ENCODE assay signal across 38 mouse cellular contexts in genomic region chr15:8460871-8461270, GRCm38 (mm10). TPM values are rescaled to one million over a fixed set of nuclear protein-coding genes. Genes with fewer than 3 reads are reported as not detected.
"Had no signal": no experiment of that assay in that cellular context is flagged by ENCODE, and none has a peak within 500 bp of the region (broad histone marks: within the 10 kb centered on the region; RNA-seq: fewer than 3 reads in every experiment).

No protein-coding gene starts in this region.

- H3K4me3 ChIP-seq: embryonic facial prominence, embryonic 10.5 days; embryonic facial prominence, embryonic 12.5 days; embryonic facial prominence, embryonic 13.5 days; embryonic facial prominence, embryonic 15.5 days; erythroblast, embryonic 14.5 days; forebrain, embryonic 10.5 days; forebrain, embryonic 12.5 days; forebrain, embryonic 13.5 days; forebrain, embryonic 15.5 days; gastrocnemius, adult 2 months; heart, adult 2 months had no signal

- H3K4me1 ChIP-seq: embryonic facial prominence, embryonic 10.5 days; embryonic facial prominence, embryonic 12.5 days; embryonic facial prominence, embryonic 13.5 days; embryonic facial prominence, embryonic 15.5 days; forebrain, embryonic 10.5 days; forebrain, embryonic 12.5 days; forebrain, embryonic 13.5 days; forebrain, embryonic 15.5 days had no signal

- H3K4me2 ChIP-seq: embryonic facial prominence, embryonic 12.5 days; embryonic facial prominence, embryonic 13.5 days; embryonic facial prominence, embryonic 15.5 days; forebrain, embryonic 12.5 days; forebrain, embryonic 13.5 days; forebrain, embryonic 15.5 days had no signal

- H3K9me3 ChIP-seq: embryonic facial prominence, embryonic 10.5 days; embryonic facial prominence, embryonic 12.5 days; embryonic facial prominence, embryonic 13.5 days; embryonic facial prominence, embryonic 15.5 days; forebrain, embryonic 10.5 days; forebrain, embryonic 12.5 days; forebrain, embryonic 13.5 days; forebrain, embryonic 15.5 days had no signal

- H3K27ac ChIP-seq: embryonic facial prominence, embryonic 10.5 days; embryonic facial prominence, embryonic 12.5 days; embryonic facial prominence, embryonic 13.5 days; embryonic facial prominence, embryonic 15.5 days; forebrain, embryonic 10.5 days; forebrain, embryonic 12.5 days; forebrain, embryonic 13.5 days; forebrain, embryonic 15.5 days; gastrocnemius, adult 2 months; heart, adult 2 months had no signal

- H3K9ac ChIP-seq: embryonic facial prominence, embryonic 12.5 days; embryonic facial prominence, embryonic 13.5 days; embryonic facial prominence, embryonic 15.5 days; forebrain, embryonic 12.5 days; forebrain, embryonic 13.5 days; forebrain, embryonic 15.5 days; forebrain, postnatal 0 days had no signal

- ATAC-seq: forebrain, embryonic 13.5 days; forebrain, embryonic 15.5 days; forebrain, embryonic 16.5 days; forebrain, postnatal 0 days had no signal

- DNase-seq: cerebellum, adult 2 months; cerebellum, adult 8-10 months; cerebellum, adult 9-10 months; cerebellum, adult 9-11 months; cerebellum, postnatal 10 days; cerebellum, postnatal 14 days; cerebellum, postnatal 25 days; cerebellum, postnatal 36 days; embryo, embryonic 11 days; forebrain, postnatal 0 days; gastrocnemius, adult 2 months; gastrocnemius, postnatal 10 days; gastrocnemius, postnatal 25 days; gastrocnemius, postnatal 36 days; heart, adult 18-20 months; heart, adult 2 months had no signal

- H3K36me3 ChIP-seq: embryonic facial prominence, embryonic 10.5 days; embryonic facial prominence, embryonic 12.5 days; embryonic facial prominence, embryonic 13.5 days; embryonic facial prominence, embryonic 15.5 days; forebrain, embryonic 10.5 days; forebrain, embryonic 12.5 days; forebrain, embryonic 15.5 days had no signal

- H3K27me3 ChIP-seq: embryonic facial prominence, embryonic 12.5 days; embryonic facial prominence, embryonic 13.5 days; embryonic facial prominence, embryonic 15.5 days; forebrain, embryonic 12.5 days; forebrain, embryonic 13.5 days; forebrain, embryonic 15.5 days had no signal

RNA-seq across cellular contexts. Expression of gene Gm2310, which starts 58.9 kb away (rescaled TPM):
- total RNA-seq: common myeloid progenitor, adult 5-6 weeks; forebrain, postnatal 0 days; gastrocnemius, adult 18-20 months; gastrocnemius, adult 2 months; gastrocnemius, adult 8-10 months; gastrocnemius, postnatal 10 days; gastrocnemius, postnatal 25 days; gastrocnemius, postnatal 36 days; gastrocnemius, postnatal 4 days; granulocyte monocyte progenitor cell, adult 5-6 weeks; heart, adult 18-20 months; heart, adult 2 months; heart, adult 8-10 months had no signal
- polyA plus RNA-seq: cerebellum, adult 2 months; cortical plate, adult 2 months; embryonic facial prominence, embryonic 10.5 days; embryonic facial prominence, embryonic 11.5 days; embryonic facial prominence, embryonic 12.5 days; embryonic facial prominence, embryonic 13.5 days; embryonic facial prominence, embryonic 14.5 days; embryonic facial prominence, embryonic 15.5 days; erythroblast, embryonic 14.5 days; forebrain, embryonic 10.5 days; forebrain, embryonic 11.5 days; forebrain, embryonic 12.5 days; forebrain, embryonic 13.5 days; forebrain, embryonic 15.5 days; forebrain, embryonic 16.5 days; forebrain, postnatal 0 days; frontal cortex, adult 2 months; gonadal fat pad, adult 2 months; heart, adult 2 months had no signal
